Mouse (Mus musculus): Measurements from ENCODE around the gene Syne3. TPM values are rescaled to one million over a fixed set of nuclear protein-coding genes. Genes with fewer than 3 reads are reported as not detected.

Gene Syne3
- polyA plus RNA-seq, 1 experiment = 16.4 TPM

- Histone ChIP-seq H3K36me3 (ENCODE audit: control insufficient read depth, insufficient read depth, low read length) (no peaks in the 10 kb centered on the region), H3K27me3 (ENCODE audit: control insufficient read depth, insufficient read depth, low read length) (no peaks in the 10 kb centered on the region), H3K27ac (ENCODE audit: control insufficient read depth, insufficient read depth, low read length) (no peak overlapping the region; the same call in 1 of the 2 replicates), H3K4me3 (ENCODE audit: control insufficient read depth, insufficient read depth, low read length) (no peak overlapping the region), H3K4me1 (replicated peaks; ENCODE audit: control insufficient read depth, insufficient read depth, low read length) (peaks cover 64% of the 10 kb centered on the region)
- WGBS = 42% methylated on average over 10 of the region's 10 CpGs
- TF ChIP-seq CTCF (IDR thresholded peaks at IDR 0.05; ENCODE audit: borderline replicate concordance, control insufficient read depth, extremely low read depth, insufficient read depth, low read length, poor library complexity) (0 out of 2 replicates have a peak, but pooled peaks have one; percentile 17), POLR2A (IDR thresholded peaks at IDR 0.05; ENCODE audit: control insufficient read depth, extremely low read depth, insufficient read depth, low read length, poor library complexity) (no peak)
- no peak for DNase-seq
Measured at GRCm38 (mm10) chr12:104997641-104998293, 11.8 kb downstream of the Syne3 start.

GRCm38 (mm10) chr12:104997159-104997558 lies 12.4 kb downstream of the Syne3 start:
- 64% methylated on average over 10 of the region's 10 CpGs for WGBS
- TF ChIP-seq POLR2A (IDR thresholded peaks at IDR 0.05; ENCODE audit: control insufficient read depth, extremely low read depth, insufficient read depth, low read length, poor library complexity) (no peak), CTCF (IDR thresholded peaks at IDR 0.05; ENCODE audit: borderline replicate concordance, control insufficient read depth, extremely low read depth, insufficient read depth, low read length, poor library complexity) (no peak)
- DNase-seq = no peak
- Histone ChIP-seq H3K27ac (ENCODE audit: control insufficient read depth, insufficient read depth, low read length) (no peak overlapping the region), H3K4me3 (ENCODE audit: control insufficient read depth, insufficient read depth, low read length) (no peak overlapping the region), H3K36me3 (ENCODE audit: control insufficient read depth, insufficient read depth, low read length) (no peaks in the 10 kb centered on the region), H3K27me3 (ENCODE audit: control insufficient read depth, insufficient read depth, low read length) (no peaks in the 10 kb centered on the region), H3K4me1 (replicated peaks; ENCODE audit: control insufficient read depth, insufficient read depth, low read length) (peaks cover 59% of the 10 kb centered on the region)

GRCm38 (mm10) chr12:104996012-104996728 lies 13.4 kb downstream of the Syne3 start:
- no peaks in the 10 kb centered on the region for H3K36me3 ChIP-seq (ENCODE audit: control insufficient read depth, insufficient read depth, low read length)
- no peak for DNase-seq
- no peaks in the 10 kb centered on the region for H3K27me3 ChIP-seq (ENCODE audit: control insufficient read depth, insufficient read depth, low read length)
- whole genome bisulfite sequencing = 83% methylated on average over 9 of the region's 9 CpGs
- no peak overlapping the region for H3K4me3 ChIP-seq (ENCODE audit: control insufficient read depth, insufficient read depth, low read length)
- peaks cover 51% of the 10 kb centered on the region for H3K4me1 ChIP-seq (replicated peaks; ENCODE audit: control insufficient read depth, insufficient read depth, low read length)
- TF ChIP-seq POLR2A (IDR thresholded peaks at IDR 0.05; ENCODE audit: control insufficient read depth, extremely low read depth, insufficient read depth, low read length, poor library complexity) = no peak
- TF ChIP-seq CTCF (IDR thresholded peaks at IDR 0.05; ENCODE audit: borderline replicate concordance, control insufficient read depth, extremely low read depth, insufficient read depth, low read length, poor library complexity) = no peak
- no peak overlapping the region for H3K27ac ChIP-seq (ENCODE audit: control insufficient read depth, insufficient read depth, low read length)

GRCm38 (mm10) chr12:104995259-104995876 lies 14.2 kb downstream of the Syne3 start:
- TF ChIP-seq CTCF (IDR thresholded peaks at IDR 0.05; ENCODE audit: borderline replicate concordance, control insufficient read depth, extremely low read depth, insufficient read depth, low read length, poor library complexity) (no peak), POLR2A (IDR thresholded peaks at IDR 0.05; ENCODE audit: control insufficient read depth, extremely low read depth, insufficient read depth, low read length, poor library complexity) (no peak)
- 65% methylated on average over 12 of the region's 12 CpGs for WGBS
- no peak for DNase-seq
- peaks cover 50% of the 10 kb centered on the region for H3K4me1 ChIP-seq (replicated peaks; ENCODE audit: control insufficient read depth, insufficient read depth, low read length)
- H3K27ac ChIP-seq (ENCODE audit: control insufficient read depth, insufficient read depth, low read length) = peak overlapping the region; percentile 11; the same call in 1 of the 2 replicates
- no peak overlapping the region for H3K4me3 ChIP-seq (ENCODE audit: control insufficient read depth, insufficient read depth, low read length)
- H3K27me3 ChIP-seq (ENCODE audit: control insufficient read depth, insufficient read depth, low read length) = no peaks in the 10 kb centered on the region
- H3K36me3 ChIP-seq (ENCODE audit: control insufficient read depth, insufficient read depth, low read length) = no peaks in the 10 kb centered on the region

GRCm38 (mm10) chr12:104992838-104993237 lies 16.8 kb downstream of the Syne3 start:
- H3K4me3 ChIP-seq (ENCODE audit: control insufficient read depth, insufficient read depth, low read length) = no peak overlapping the region
- H3K27ac ChIP-seq (ENCODE audit: control insufficient read depth, insufficient read depth, low read length) = no peak overlapping the region
- H3K36me3 ChIP-seq (ENCODE audit: control insufficient read depth, insufficient read depth, low read length) = no peaks in the 10 kb centered on the region
- no peak for DNase-seq
- WGBS = 91% methylated on average over 8 of the region's 8 CpGs
- H3K27me3 ChIP-seq (ENCODE audit: control insufficient read depth, insufficient read depth, low read length) = no peaks in the 10 kb centered on the region
- no peak for TF ChIP-seq POLR2A (IDR thresholded peaks at IDR 0.05; ENCODE audit: control insufficient read depth, extremely low read depth, insufficient read depth, low read length, poor library complexity)
- no peak for TF ChIP-seq CTCF (IDR thresholded peaks at IDR 0.05; ENCODE audit: borderline replicate concordance, control insufficient read depth, extremely low read depth, insufficient read depth, low read length, poor library complexity)
- H3K4me1 ChIP-seq (replicated peaks; ENCODE audit: control insufficient read depth, insufficient read depth, low read length) = peaks cover 29% of the 10 kb centered on the region

GRCm38 (mm10) chr12:104992123-104992741 lies 17.4 kb downstream of the Syne3 start:
- 88% methylated on average over 10 of the region's 10 CpGs for WGBS
- H3K27ac ChIP-seq (ENCODE audit: control insufficient read depth, insufficient read depth, low read length) = no peak overlapping the region
- no peak overlapping the region for H3K4me3 ChIP-seq (ENCODE audit: control insufficient read depth, insufficient read depth, low read length)
- peaks cover 22% of the 10 kb centered on the region for H3K4me1 ChIP-seq (replicated peaks; ENCODE audit: control insufficient read depth, insufficient read depth, low read length)
- no peak for DNase-seq
- H3K27me3 ChIP-seq (ENCODE audit: control insufficient read depth, insufficient read depth, low read length) = no peaks in the 10 kb centered on the region
- no peak for TF ChIP-seq POLR2A (IDR thresholded peaks at IDR 0.05; ENCODE audit: control insufficient read depth, extremely low read depth, insufficient read depth, low read length, poor library complexity)
- TF ChIP-seq CTCF (IDR thresholded peaks at IDR 0.05; ENCODE audit: borderline replicate concordance, control insufficient read depth, extremely low read depth, insufficient read depth, low read length, poor library complexity) = no peak
- H3K36me3 ChIP-seq (ENCODE audit: control insufficient read depth, insufficient read depth, low read length) = no peaks in the 10 kb centered on the region

All from thymus, adult 2 months (tissue).